Mouse (Mus musculus): ENCODE measurements around the gene Tgoln1. TPM values are rescaled to one million over a fixed set of nuclear protein-coding genes. Genes with fewer than 3 reads are reported as not detected.
A peak's percentile ranks its signal among the peaks of the same experiment; 100 is the strongest.

Tgoln1 gene
- total RNA-seq (2021): 10 to 100 TPM; 26.5 to 27.9 TPM
- long read RNA-seq, experiment 1, full-length matches to known transcripts: 31 of 39 reads
- long read RNA-seq, experiment 1, partial matches to known transcripts: 3 of 39 reads
- long read RNA-seq, experiment 1, other reads (novel, unspliced or antisense): 5 of 39 reads
- long read RNA-seq, experiment 2, full-length matches to known transcripts: 42 of 43 reads
- long read RNA-seq, experiment 2, partial matches to known transcripts: 1 of 43 reads
- long read RNA-seq, experiment 2, other reads (novel, unspliced or antisense): 0 of 43 reads

DNA sequence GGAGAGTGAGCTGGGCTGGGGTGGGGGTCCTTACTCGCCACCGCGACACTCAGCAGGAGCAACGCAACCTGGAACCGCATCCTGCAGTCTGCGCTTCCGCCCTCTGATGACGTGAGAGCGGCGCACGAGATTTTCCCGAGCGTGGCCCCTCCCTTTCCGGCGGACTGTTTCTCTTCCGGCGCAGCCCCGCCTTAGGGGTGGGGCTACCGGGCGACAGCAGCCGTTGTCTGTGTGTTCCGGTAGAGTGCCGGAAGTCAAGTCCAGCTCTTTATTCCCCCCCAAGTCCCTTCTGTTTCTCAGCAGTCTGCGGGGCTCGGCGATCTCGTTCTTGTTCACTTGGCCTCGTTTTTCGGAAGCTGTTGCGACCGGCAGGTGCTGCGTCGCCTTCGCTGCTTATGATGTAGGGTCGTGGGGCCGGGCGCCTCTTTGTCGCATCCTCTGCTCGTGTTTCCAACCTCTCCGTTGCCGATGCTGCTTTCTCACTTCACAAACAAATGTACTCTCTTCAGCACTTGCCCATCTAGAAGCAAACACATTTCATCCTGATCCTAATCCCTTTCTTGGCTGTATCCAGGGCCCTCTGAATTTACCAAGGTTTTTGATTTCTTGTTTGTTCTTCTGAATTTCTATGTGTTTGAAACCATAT is at the start of gene Tgoln1:
Tgoln1 (minus strand) TSS at position 358 of the 646 bp plus-strand sequence.
- DNase-seq (ENCODE audit: low spot score in 2 of 2): peak; percentile 85 to 92

DNA sequence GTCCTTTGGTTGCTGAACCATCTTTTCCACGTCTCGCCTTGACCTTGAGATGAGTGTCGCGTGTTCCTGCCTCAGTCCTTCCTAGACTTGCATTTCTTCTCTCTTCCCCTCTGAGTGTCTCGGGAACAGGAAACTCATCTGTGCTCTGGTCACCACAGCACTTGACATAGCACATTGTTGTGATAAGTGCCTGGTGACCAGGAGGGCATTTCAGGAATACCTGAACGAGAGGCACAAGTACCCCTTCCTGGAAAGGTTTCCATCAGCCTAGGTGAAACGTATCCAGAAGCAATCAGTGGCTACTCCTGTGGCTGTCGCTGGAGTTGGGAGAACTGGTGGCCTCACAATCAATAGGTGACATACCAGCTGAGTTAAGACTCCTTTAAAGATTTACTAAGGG is 47.5 kb upstream of the Tgoln1 start:
- no peak for DNase-seq (ENCODE audit: low spot score in 2 of 2)

DNA sequence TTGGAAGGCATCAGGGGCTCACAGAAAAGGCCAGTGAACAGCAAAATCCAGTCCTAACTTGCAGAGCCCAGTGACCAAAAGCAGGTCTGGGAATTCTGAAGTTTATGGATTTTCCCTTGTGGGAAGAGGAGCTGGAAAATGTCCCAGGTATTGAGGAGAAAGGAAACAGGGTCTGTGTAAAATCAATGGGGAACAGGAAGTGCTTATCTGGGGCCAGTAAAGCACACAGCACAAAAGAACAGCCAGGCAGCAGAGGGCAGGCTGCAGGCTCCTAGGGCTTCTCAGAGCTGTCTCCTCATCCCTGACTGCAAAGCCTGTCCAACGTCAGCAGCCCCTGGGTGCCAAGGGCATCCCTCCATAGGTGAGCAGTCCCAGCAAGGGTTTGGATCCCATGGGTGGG is 46.2 kb upstream of the Tgoln1 start:
- no peak for DNase-seq (ENCODE audit: low spot score in 2 of 2)

DNA sequence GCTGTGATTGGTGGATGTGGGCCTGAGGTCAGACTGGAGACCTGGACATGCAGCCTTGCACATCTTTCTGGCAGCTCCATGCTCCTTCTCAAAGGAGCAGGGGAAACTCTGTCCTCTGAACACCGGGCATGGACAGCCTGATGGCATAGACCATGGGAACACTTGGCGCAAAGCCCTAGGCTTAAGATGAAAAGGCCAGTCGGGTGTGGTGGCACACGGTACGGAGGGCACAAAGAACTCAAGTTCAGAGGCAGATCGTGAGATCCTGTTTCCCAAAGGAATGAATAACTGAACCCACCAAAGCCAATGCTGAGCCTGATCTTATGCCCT is 43.6 kb upstream of the Tgoln1 start:
- no peak for DNase-seq (ENCODE audit: low spot score in 2 of 2)

DNA sequence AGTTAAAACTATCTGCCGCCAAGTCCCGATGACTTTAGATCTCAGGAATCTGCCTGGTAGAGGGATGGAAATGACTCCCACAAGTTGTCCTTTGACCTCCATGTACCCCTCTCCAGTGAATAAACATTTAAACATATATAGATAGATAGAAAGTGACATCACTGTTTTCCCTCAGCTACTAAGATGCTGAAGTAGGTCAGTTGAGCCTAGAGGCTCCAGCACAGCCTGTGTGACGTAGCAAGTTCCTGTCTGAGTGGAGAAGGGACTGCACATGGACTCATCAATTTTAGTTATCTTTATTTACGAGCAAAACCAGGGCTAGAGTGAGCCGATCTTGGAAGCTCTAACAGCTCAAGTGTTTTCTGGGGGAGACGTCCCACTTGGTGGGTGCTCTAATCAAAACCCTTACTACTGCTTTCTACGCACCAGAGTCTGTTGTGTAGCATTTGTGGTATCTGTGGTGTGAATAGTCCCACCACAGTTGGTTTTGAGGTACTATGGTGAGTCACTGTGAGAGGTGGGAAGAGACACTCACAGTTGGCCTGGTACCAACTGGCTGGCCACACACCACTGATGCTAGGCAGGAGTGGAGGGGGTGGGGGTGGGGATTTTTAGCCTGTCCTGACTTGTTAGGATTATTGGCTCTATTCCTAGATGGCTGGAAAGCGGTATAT is 43.1 kb upstream of the Tgoln1 start:
- DNase-seq (ENCODE audit: low spot score in 2 of 2): no peak

DNA sequence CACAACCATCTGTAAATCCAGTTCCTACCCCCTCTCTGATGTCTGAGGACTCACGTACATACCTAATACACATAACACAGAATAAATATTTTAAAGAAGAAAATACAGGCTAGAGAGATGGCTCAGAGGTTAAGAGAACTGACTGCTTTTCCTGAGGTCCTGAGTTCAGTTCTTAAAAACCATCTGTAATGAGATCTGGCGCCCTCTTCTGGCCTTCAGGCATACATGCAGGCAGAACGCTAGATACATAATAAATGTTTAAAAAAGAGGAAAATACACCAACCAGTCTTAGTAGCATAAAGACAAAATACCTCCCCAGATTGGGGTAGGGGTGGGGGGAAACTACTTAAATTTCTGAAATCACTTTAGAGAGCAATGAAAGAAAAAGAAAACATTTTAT is 41.2 kb upstream of the Tgoln1 start:
- DNase-seq (ENCODE audit: low spot score in 2 of 2): no peak

DNA sequence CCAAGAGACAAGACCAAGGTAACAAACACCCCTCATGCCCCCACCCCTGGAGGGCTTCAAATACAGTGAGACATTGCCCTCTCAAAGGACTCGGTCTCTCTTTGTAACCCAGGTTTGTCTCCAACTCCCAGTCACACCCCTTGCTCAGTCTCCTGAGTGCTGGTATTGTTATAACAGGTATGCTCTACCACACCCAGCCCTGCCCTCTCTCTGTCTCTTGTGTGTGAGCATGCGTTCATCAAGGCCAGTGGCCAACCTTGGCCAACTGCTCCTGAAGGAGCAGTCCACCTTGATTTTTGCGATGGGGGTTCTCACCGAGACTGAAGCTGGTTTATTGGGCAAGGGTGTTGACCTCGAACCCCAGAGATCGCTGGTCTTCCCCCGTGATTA is 39.2 kb upstream of the Tgoln1 start:
- no peak for DNase-seq (ENCODE audit: low spot score in 2 of 2)

DNA sequence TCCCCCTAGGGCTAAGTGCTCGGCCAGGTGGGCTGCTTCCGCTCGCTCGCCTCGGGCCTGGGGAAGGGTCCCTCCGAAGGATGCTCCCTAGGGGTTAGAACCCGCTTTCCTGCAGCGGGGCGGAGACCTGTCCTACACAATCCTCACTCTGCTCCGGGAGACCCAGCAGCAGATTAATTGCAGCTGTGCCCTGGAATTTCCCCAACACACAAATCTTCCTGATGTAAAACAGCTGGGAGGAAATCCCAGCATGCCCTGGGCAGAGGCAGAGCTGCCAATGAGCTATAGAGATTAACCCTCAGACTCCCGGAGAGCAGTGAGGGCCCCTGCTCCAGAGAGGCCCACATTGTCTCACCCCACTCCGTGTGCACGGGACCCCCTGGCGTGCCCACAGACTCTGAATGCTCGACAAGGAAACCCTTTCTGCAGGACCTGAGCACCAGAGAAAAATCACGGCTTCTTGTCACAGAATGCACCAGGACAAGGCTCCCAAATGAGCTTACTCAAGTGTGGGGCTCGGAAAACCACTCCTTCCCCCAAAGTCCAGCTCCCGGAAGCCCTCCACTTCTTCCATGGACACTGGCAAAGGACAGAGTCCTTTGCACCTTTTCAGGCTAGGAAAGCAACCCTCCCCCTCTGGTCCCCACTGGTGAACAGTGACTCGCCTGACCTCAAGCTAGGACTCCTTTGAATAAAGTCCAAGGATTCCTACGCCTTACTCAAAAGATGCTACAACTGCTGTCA is 38.7 kb upstream of the Tgoln1 start:
- peak; percentile 48 to 77 for DNase-seq (ENCODE audit: low spot score in 2 of 2)

DNA sequence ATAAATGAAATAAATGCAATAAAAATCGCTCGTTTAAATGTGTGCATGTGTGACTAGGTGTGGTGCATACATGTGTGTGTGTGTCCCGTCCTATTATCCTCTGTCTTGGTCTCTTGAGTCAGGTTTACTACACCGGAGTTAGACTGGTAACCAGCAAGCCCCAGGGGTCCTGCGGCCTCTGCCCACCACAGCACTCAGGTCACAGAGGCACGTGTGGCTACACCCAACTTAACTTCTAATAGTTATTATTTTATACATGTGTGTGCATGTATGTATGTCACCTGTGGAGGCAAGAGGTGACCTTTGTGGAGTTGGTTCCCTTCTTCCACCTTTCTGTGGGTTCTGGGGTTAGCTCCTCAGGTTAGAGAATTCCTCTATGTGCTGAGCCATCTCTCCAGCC is 37.6 kb upstream of the Tgoln1 start:
- no peak for DNase-seq (ENCODE audit: low spot score in 2 of 2)

DNA sequence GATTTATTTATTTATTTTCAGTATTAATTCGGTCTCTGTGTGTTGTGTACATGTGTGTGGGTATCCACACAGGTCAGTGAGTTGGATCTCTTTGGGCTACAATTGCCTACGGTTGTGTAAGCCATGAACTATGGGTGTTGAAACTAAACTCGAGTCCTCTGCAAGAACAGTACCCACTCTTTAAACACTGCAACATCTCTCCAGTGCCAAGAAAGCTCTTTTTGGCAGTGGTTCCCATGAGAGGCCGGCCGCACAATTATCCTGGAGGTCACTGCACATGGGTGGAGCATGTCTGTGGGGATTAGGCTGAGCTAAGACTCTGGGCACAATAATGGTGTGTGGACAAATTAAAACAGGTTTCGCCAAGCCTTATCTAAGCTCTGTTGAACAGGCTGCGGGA is 36.6 kb upstream of the Tgoln1 start:
- no peak for DNase-seq (ENCODE audit: low spot score in 2 of 2)

DNA sequence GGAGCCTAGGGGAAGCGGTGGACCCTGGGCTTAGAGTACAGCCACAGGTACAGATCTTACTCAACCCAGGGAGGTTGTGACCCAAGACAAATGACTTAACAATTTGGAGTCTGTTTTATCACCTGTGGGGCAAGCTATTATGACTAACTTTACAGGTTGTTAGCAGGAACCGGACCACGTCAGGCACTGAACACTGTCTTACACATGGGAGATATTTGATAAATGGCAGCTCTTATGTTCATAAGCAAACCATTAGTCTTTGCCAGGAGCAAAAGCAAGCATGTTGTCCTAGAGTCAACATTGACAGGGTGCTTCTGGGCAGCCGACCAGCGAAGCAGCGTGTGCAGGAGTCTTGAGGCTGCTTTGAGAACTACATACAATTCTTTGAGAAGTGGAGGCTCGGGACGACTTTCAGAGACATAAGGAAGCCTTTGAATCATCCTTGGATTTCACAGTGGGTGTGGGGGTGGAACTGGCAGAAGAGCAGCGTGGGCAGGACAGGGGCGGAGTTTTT is 33.6 kb upstream of the Tgoln1 start:
- DNase-seq (ENCODE audit: low spot score in 2 of 2): no peak

DNA sequence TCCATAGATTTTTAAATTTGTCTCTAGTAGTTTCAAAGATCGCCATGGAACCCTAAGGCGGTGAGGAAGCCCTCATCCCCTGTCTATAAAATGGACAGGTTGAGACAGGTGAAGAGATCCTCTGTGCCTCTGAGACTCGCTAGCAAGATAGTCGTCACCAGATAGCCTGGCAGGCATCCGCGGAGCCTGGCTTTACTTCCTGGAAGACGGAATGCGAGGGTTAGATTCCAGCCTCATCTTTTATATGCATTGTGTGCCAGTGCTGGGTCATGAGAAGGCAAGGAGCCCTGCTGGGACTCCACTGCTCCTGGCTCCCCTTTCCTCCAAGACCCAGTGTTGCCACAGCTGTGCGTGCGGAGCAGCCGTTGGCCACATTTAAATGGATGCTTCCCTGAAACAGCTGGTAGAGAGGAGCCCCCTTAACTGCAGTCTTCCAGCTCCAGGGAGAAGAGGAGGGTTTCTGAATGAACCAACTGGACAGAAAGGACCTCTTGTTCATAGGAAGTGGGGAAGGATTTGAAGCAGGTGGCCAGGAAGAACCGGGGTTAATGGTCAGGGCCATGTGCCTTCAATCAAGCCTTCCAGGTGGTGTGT is 31.3 kb upstream of the Tgoln1 start:
- DNase-seq (ENCODE audit: low spot score in 2 of 2): no peak

DNA sequence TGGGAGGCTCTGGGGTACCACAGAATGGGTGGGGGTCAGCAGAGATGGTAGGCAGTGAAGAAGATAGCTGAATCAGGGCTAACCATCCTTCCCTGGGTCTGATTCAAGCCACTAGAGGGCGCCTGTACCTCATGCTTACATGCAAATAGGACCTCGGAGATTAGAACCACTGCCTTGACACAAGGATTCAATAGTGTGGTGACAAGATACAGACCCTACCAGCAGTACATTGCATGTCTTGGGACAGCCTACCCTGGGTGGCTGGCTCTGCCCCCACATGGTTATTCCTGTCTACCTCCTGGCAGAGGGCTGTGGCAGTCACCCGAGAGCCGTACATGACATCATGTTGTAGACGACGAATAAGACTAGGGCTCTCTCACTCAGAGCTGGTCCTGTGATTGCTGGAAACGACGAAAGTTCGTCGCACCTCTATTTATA is 30.6 kb upstream of the Tgoln1 start:
- DNase-seq (ENCODE audit: low spot score in 2 of 2): peak; percentile 40 to 72

DNA sequence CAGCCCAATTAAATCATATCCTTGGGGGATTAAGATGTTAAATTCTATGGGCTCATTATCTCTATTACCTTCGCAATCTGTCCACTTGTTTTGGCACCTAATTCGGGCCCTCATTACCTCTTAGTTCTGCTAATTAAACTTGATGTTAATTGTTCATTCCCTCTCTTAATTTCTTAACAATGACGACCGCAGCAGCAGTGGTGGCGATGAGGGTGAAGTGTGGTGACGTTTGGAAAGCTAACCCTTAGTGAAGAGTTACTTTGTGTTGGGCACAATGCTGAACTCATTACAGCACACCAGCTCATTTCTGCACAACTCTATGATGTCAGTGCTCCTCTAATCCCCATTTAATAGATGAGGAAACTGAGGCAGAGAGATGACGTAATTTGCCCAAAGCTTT is 28.6 kb upstream of the Tgoln1 start:
- no peak for DNase-seq (ENCODE audit: low spot score in 2 of 2)

DNA sequence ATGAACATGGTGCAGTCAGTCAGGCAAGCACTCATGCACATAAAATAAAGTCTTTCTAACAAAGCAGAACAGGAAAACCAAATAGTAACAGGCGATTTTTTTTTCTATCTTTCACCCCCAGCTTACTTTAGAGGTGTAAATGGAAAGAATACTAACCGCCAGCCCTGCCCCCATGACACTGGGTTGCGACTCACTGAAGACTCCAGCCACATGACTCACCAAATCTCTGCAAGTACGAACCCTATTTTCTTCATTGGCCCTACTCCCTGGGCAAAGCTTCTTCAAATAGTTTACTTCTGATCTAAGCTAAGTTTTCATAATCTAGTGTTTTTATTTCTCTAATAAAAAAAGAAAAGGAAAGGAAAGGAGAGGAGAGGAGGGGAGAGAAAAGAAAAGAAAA is 27.8 kb upstream of the Tgoln1 start:
- no peak for DNase-seq (ENCODE audit: low spot score in 2 of 2)

DNA sequence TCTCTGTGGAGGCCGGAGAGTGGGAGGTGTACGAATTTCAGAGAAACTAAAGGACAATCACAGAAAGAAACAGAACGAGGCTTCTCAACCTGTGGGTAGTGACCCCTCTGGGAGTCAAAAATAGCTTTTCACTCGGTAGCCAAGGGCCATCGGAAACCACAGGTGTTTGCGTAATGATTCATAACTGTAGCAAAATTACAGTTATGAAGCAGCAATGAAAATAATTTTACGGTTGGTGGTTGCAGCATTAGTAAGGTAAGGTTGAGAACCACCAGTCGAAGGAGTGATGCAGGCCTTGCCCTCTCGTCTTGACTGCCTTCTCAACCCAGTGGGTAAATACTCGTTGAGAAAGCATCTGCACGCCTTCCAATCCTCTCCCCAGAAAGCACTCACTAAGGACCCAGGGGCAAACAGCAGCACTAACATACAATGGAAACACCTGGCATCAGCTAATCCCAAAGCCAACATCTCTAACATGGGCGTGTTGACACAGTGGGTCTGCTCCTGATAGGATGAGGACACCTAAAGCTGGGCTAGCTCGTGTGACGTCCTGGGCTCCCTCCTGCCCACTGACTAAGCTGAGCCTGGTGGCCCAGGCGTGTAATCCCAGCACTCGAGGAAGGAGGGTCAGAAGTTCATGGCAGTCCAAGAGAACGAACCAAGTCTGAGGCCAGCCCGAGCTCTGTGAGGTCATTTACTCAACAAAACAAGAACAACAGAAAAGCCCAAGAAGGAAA is 24.6 kb upstream of the Tgoln1 start:
- peak in 1 of 2 experiments; percentile 8 for DNase-seq (ENCODE audit: low spot score in 2 of 2)

DNA sequence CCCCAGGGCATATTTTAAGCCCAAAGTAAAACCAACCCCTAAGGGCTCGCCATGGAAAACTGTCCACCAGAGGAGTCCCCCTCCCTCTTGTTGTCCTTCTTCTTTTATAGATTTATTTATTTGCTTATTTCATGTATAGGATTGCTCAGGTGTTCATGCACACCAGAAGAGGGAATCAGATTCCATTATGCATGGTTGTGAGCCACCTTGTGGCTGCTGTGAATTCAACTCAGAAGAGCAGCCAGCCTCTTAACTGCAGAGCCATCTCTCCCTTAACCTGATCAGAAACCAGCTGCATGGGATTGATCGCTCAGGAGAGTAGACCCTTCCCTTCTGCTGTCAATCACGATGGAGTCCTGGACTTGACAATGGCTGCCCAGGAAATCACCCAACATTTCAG is 20.1 kb upstream of the Tgoln1 start:
- no peak for DNase-seq (ENCODE audit: low spot score in 2 of 2)

DNA sequence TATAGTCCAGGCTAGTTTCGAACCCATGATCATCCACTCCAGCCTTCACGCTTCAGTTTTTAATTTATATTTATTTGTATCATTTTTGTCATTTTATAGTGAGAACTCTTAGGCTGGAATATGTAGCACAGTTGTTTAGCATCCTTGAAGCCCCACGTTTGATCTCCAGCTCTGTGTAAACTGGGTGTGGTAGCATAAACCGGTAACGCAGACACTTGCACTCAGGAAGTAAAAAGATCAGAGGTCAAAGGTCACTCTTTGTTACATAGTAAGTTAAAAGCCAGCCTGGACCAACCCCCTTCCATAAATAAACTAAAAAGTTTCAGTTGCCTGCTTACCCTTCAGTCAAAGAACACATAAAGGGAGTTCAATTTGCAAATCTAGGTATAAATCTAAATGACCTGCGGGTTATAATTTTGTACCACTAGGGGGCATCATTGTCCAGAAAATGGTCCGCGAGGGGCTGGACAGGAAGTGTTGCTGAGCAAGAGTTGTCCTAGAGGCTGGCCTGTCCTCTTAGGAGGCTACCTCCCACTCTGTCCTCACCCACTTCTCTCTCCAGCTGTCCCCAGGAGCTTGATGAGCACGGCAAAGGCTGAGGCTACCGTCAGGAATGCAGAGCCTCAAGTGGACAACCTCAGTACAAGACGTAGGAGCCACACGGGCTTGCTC is 19.1 kb upstream of the Tgoln1 start:
- DNase-seq (ENCODE audit: low spot score in 2 of 2): peak in 1 of 2 experiments; percentile 59

DNA sequence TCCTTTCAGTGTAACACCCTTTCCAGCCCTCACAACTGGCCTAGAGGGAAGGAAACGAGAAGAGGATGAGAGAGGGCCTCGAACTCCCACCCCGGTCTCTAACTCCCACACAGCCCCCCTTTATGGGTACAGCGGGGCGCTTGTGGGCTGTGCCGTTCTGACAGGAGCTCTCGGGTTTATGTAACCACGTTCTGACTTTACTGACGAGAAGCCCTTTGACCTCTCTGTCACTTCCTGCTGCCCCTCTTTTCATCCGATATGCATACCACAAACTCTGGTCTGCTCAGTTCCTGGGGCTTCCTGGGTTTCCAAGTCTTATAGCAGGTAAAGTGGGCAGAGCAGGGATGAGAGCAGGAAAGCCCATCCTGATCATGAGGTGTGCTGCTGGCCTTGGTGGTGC is 17.5 kb upstream of the Tgoln1 start:
- no peak for DNase-seq (ENCODE audit: low spot score in 2 of 2)

DNA sequence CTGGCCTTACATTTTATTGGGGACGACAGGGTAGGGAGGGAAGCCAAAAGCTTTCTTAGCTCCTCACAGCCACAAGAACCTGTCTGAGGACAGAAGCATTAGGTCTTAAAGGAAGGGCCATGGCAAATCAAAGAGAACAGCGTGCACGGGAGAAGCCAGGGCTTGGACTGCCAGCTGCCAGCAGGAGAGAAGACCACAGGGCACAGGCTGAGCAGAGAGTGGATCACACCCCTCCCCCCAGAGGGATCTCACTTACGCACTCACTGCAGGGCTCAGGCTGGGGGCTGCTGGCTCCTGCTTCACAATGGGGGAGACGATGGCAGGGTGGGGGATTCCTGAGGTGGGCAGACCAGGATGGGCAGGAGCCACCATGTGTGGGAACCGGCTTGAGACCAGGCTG is 14.9 kb upstream of the Tgoln1 start:
- no peak for DNase-seq (ENCODE audit: low spot score in 2 of 2)
